Mouse (Mus musculus) hindbrain, embryonic 11.5 days (tissue): ENCODE data around the gene Eif4a1. TPM values are rescaled to one million over a fixed set of nuclear protein-coding genes. Genes with fewer than 3 reads are reported as not detected.

ENCODE experiments used
- ATAC-seq: fragments of 200-750 bp; cut with Nextera tagmentation; 2 replicates; pipeline ENCODE4 v1.8.0; 2017; ENCODE audit warnings: mild to moderate bottlenecking, moderate TSS enrichment, moderate library complexity; ENCODE audit not compliant: low FRiP score
- DNase-seq: peaks from one replicate; pipeline ENCODE4 v3.0.0-alpha.2; 2015; ENCODE audit warnings: low spot score
- H3K27ac ChIP-seq: fragments of 300-500 bp; sonication (generic); 2 replicates; pipeline ENCODE4 v1.5.1; 2014; ENCODE audit warnings: mild to moderate bottlenecking, low read depth, low read length
- H3K27me3 ChIP-seq: fragments of 300-500 bp; sonication (generic); 2 replicates; pipeline ENCODE4 v1.6.1; 2014; ENCODE audit warnings: mild to moderate bottlenecking, low read length, moderate library complexity, mixed read lengths; ENCODE audit not compliant: control insufficient read depth, insufficient read depth
- H3K36me3 ChIP-seq: fragments of 300-500 bp; sonication (generic); 2 replicates; pipeline ENCODE4 v1.6.1; 2014; ENCODE audit warnings: mild to moderate bottlenecking, low read length, moderate library complexity, mixed read lengths; ENCODE audit not compliant: control insufficient read depth, insufficient read depth
- H3K4me1 ChIP-seq: fragments of 300-500 bp; sonication (generic); replicated peaks from 2 replicates; pipeline ENCODE4 v1.6.1; 2014; ENCODE audit warnings: low read length, mixed read lengths; ENCODE audit not compliant: control insufficient read depth, insufficient read depth
- H3K4me2 ChIP-seq: fragments of 300-500 bp; sonication (generic); replicated peaks from 2 replicates; pipeline ENCODE4 v1.6.1; 2014; ENCODE audit warnings: mild to moderate bottlenecking, low read depth, low read length
- H3K4me3 ChIP-seq: fragments of 300-500 bp; sonication (generic); 2 replicates; pipeline ENCODE4 v1.5.1; 2014; ENCODE audit warnings: low read depth, low read length
- H3K9ac ChIP-seq: fragments of 300-500 bp; sonication (generic); 2 replicates; pipeline ENCODE4 v1.6.1; 2014; ENCODE audit warnings: low read depth, low read length
- H3K9me3 ChIP-seq: fragments of 300-500 bp; sonication (generic); 2 replicates; pipeline ENCODE4 v1.6.1; 2016; ENCODE audit warnings: low read length; ENCODE audit not compliant: control insufficient read depth
- WGBS: fragments of 180-500 bp; shearing (Covaris S2); extraction: QIAGEN DNeasy Blood & Tissue Kit; methylation state at CpG from one replicate; pipeline ENCODE4 v1.1.7; 2014; 5-methylcytosine and 5-hydroxymethylcytosine counted together
- polyA plus RNA-seq: library from polyadenylated mRNA; unstranded; fragments of >200 nt; fragmentation: Nextera tagmentation; extraction: Ambion mirVana; gene quantifications from 2 replicates; pipeline ENCODE4 v1.2.1, GENCODE M21; 2014

Eif4a1 gene
- polyA plus RNA-seq, 1 experiment from 2014 or later: 905 TPM

DNA sequence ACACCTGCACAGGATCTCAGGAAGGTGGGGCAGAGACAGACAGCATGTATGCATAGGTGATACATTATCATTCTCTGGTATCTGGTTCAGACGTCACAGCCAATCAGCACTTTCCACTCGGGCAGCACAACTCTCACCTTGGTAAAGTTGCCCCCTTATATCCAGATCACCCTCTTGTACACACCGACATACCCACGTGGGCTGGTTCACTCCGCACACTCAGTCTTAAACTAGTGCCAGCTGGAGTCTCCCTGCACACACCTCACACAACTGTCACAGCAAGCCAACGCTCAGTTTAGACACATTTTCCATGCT is 22.8 kb upstream of the Eif4a1 start:
- Histone ChIP-seq H3K27ac (no peak overlapping the region), H3K9me3 (no peaks in the 10 kb centered on the region), H3K4me1 (peaks cover 7% of the 10 kb centered on the region), H3K9ac (peak overlapping the region; percentile 79; the same call in 1 of the 2 replicates), H3K27me3 (no peaks in the 10 kb centered on the region), H3K36me3 (no peaks in the 10 kb centered on the region), H3K4me3 (peak overlapping the region; percentile 39; the same call in 1 of the 2 replicates), H3K4me2 (peak overlapping the region; percentile 93)
- no peak for ATAC-seq
- DNase-seq: no peak
- WGBS: 25% methylated on average over 6 of the region's 6 CpGs

DNA sequence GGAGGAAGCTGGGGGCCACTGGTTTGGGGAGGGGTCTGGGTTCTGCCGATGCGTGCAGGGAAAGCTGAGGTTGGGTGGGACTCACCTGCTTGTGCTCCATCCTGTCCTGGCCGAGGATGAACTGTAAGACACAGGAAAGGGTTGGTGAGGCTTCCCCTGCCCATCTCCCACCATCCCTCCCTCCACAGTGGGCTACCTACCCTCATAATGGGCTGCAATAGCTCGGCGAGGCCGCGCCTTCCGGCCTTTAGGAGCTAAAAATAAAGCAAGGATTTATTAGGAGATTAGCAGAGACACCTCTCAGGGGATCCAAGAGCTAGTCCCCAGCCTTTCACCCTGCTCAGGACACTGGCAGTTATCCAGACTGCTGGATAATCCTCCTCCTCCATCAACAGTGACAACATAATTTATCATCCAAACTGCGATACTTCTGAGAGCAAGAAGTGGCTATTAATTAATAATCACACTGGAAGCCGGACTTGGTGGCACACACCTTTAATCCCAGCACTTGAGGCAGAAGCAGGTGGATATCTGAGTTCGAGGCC is 21.3 kb upstream of the Eif4a1 start:
- H3K36me3 ChIP-seq: no peaks in the 10 kb centered on the region
- ATAC-seq (no peak), DNase-seq (no peak)
- H3K27ac ChIP-seq: no peak overlapping the region
- H3K4me2 ChIP-seq: no peak overlapping the region
- H3K27me3 ChIP-seq: no peaks in the 10 kb centered on the region
- H3K9me3 ChIP-seq: no peaks in the 10 kb centered on the region
- no peak overlapping the region for H3K4me3 ChIP-seq
- peaks cover 7% of the 10 kb centered on the region for H3K4me1 ChIP-seq
- 0 out of 2 replicates have a peak overlapping the region, but pooled peaks have one; percentile 11 for H3K9ac ChIP-seq
- WGBS: 74% methylated on average over 11 of the region's 11 CpGs

DNA sequence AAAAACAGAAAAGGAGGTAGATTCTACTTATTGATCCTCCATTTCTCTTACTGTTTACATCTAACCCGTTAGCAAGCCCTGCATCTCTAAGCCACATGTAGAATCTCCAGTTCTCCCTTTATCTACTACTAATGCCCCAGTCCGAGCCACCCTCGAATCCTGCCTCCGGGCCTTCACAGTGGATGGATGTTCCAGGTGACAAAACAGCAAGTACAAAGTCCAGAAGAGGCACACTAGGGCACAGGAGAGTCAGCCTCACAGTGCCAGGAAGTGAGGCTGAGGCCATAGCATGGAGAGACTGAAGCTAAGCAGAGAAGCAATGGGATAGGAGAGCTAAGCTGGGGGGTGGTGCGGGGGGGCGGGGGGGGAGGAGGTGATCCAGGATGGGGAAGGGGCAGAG is 20.6 kb upstream of the Eif4a1 start:
- no peak for DNase-seq
- H3K9me3 ChIP-seq: no peaks in the 10 kb centered on the region
- H3K27ac ChIP-seq: no peak overlapping the region
- no peak overlapping the region for H3K4me2 ChIP-seq
- no peak overlapping the region for H3K4me3 ChIP-seq
- peaks cover 7% of the 10 kb centered on the region for H3K4me1 ChIP-seq
- H3K27me3 ChIP-seq: no peaks in the 10 kb centered on the region
- no peak overlapping the region for H3K9ac ChIP-seq
- H3K36me3 ChIP-seq: no peaks in the 10 kb centered on the region
- WGBS: 80% methylated on average over 6 of the region's 6 CpGs
- ATAC-seq: no peak

DNA sequence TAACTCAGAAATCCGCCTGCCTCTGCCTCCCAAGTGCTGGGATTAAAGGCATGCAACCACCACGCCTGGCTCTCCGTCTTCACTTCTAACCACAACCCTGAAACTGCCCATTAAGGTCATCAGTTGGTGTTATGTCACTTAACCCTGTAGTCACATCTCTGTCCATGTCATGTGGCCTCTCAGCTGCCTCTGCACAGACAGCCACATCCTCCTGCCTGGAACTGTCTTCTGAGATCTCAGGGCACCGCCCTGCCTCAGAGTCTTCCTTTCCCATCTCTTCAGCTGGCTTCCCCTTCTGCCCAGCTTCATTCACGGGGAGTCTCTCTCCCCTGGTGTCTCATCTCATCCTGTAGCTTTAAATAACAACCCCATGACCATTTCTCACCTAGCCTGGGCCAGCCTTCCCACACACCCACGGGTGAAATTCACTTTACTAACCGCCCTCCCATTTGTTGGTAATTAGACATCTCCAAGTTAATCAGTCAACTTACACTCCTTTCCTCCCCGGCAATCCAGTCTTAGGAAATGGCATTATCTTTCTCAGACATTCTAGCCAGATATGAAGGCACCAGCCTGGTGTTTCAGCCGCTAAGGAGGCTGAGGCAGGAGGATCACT is 20.1 kb upstream of the Eif4a1 start:
- Histone ChIP-seq H3K9ac (no peak overlapping the region), H3K9me3 (no peaks in the 10 kb centered on the region), H3K4me3 (no peak overlapping the region), H3K36me3 (no peaks in the 10 kb centered on the region), H3K4me2 (no peak overlapping the region), H3K27ac (no peak overlapping the region), H3K4me1 (peaks cover 7% of the 10 kb centered on the region), H3K27me3 (no peaks in the 10 kb centered on the region)
- DNase-seq (no peak), ATAC-seq (no peak)
- WGBS: 82% methylated on average over 9 of the region's 9 CpGs

DNA sequence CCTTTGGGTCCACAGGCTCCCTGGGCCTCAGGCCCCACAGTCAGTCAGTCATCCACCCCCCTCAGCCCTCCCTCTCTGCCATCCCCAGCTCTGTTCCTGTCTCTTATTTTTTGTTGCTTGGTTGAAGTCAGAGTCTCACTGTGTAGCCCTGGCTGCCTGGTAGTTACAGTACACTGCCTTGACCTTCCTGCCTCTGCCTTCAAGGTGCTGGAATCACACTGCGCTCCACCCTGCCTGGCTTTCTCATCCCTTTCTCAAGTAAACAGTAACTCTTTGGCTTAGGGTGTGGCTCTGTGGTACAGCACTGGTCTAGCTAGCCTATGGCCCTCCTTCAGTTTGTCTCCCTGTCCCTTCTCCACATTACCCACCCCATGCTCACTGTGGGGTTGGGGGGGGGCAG is 17.7 kb upstream of the Eif4a1 start:
- no peaks in the 10 kb centered on the region for H3K36me3 ChIP-seq
- WGBS: 92% methylated on average over 1 of the region's 1 CpGs

DNA sequence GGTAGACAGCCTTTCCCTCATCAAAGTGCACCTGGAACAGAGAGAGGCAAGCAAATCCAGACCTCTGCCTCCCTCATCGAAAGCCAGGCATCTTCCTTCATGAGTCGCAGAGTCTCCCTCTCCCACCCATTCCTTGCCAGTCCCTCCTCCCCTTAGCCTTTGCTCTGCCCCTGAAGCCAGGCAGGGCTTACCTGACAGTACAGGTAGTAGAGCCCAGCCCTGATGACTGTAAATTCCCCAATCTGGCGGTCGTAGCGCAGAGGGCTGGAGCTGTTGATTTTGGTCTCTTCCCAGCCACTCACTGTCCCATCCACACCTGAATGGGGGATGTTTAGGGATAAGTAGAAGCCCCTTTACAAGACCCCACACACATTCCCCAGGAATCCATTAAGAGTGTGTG is 14.8 kb upstream of the Eif4a1 start:
- Histone ChIP-seq H3K4me1 (no peaks in the 10 kb centered on the region), H3K9me3 (no peaks in the 10 kb centered on the region), H3K27me3 (no peaks in the 10 kb centered on the region), H3K4me3 (no peak overlapping the region), H3K4me2 (no peak overlapping the region), H3K9ac (no peak overlapping the region), H3K36me3 (no peaks in the 10 kb centered on the region), H3K27ac (no peak overlapping the region)
- DNase-seq: no peak
- ATAC-seq: no peak
- WGBS: 51% methylated on average over 5 of the region's 5 CpGs

More for the DNA sequence above, 17.7 kb upstream of the Eif4a1 start:
- no peak overlapping the region for H3K27ac ChIP-seq
- H3K4me2 ChIP-seq: no peak overlapping the region
- no peaks in the 10 kb centered on the region for H3K4me1 ChIP-seq
- no peak overlapping the region for H3K4me3 ChIP-seq
- ATAC-seq: no peak
- H3K9ac ChIP-seq: no peak overlapping the region
- no peaks in the 10 kb centered on the region for H3K9me3 ChIP-seq
- no peaks in the 10 kb centered on the region for H3K27me3 ChIP-seq
- DNase-seq: no peak

DNA sequence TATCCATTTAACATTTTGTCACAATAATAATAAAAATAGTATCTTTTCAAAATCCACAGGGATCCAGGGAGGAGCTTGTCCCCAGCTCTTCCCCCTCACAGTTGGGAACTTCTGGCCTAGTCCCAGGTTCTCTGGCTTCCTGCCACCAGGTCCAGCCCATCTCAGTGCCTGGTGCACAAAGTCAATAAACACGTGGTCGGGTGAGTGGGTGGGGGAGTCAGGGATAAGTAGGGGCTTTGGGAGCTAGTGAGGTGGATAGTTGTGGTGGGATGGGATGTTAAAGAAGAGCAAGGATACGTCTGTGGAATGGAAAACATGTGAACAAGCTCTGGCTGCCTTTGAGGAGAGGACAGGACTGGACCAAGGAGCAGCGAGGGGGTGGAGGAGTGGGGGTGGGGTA is 14.2 kb upstream of the Eif4a1 start:
- Histone ChIP-seq H3K27ac (no peak overlapping the region), H3K4me3 (no peak overlapping the region), H3K27me3 (no peaks in the 10 kb centered on the region), H3K4me2 (no peak overlapping the region), H3K9me3 (no peaks in the 10 kb centered on the region), H3K9ac (no peak overlapping the region), H3K36me3 (no peaks in the 10 kb centered on the region), H3K4me1 (no peaks in the 10 kb centered on the region)
- DNase-seq (no peak), ATAC-seq (no peak)
- WGBS: 15% methylated on average over 4 of the region's 4 CpGs

DNA sequence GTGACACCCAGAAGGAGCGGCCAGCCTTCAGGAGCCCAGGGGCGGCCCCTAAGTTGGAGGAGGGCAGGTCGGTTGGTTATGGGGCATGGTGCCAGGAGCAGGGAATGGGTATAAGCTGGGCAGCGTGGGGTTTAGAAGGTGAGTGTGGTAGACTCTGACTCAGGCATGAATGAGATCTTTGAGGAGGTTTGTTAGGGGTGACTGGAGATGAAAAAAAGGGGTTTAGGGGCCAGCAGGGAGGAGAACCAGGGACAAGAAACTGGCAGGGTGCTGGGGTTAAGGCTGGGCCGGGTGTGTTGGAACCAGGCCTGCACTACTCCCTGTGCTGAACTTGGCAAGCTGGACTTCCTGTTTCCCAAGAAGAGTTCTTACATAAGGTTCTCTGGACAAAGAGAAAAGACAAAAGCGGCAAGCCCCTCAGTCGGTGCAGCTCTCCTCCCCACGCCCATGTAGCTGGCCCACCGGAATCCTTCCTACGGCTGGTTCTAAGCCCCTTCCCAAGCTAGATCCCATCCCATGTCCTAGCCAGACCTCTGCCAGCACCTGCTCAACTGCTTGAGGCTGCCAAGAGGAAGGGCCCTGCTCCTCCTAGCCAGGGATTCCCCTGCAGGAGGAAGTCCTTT is 13.4 kb upstream of the Eif4a1 start, which contains the start of gene Tnfsf13:
Gene Tnfsf13, minus strand, starts transcription at position 259 of the 623 bp plus-strand sequence.
- no peaks in the 10 kb centered on the region for H3K27me3 ChIP-seq
- no peak within 1 kb of the TSS for H3K27ac ChIP-seq
- no peak within 1 kb of the TSS; the same call in 1 of the 2 replicates for H3K9ac ChIP-seq
- H3K4me3 ChIP-seq: no peak within 1 kb of the TSS
- H3K4me2 ChIP-seq: no peak within 1 kb of the TSS
- H3K9me3 ChIP-seq: no peaks in the 10 kb centered on the region
- DNase-seq (no peak), ATAC-seq (no peak)
- H3K36me3 ChIP-seq: no peaks in the 10 kb centered on the region
- 68% methylated on average over 10 of the region's 10 CpGs for WGBS
- peaks cover 3% of the 10 kb centered on the region; the same call in 1 of the 2 replicates for H3K4me1 ChIP-seq

DNA sequence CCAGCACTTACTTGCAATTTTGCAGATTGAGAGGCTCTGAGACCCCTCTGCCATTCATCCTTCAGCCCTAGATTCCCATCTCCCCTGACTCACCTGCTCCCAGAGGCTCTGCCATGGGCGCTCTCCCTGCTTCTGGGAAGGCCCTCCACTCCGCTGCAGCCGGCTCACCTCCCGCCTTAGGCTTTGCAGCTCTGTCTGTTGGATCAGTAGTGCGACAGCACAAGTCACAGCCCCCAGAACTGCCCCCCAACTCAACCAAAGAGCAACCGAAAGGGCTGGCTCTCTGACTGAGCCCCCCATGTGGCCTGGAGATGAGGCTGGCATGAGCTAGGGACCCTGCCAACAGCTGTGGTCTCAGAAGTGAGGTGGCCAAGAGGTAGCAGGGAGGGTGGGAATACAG is 12.7 kb upstream of the Eif4a1 start:
- no peaks in the 10 kb centered on the region for H3K36me3 ChIP-seq
- no peak overlapping the region for H3K27ac ChIP-seq
- peaks cover 5% of the 10 kb centered on the region; the same call in 1 of the 2 replicates for H3K4me1 ChIP-seq
- H3K9ac ChIP-seq: no peak overlapping the region
- no peak for ATAC-seq
- no peak for DNase-seq
- H3K27me3 ChIP-seq: no peaks in the 10 kb centered on the region
- no peak overlapping the region for H3K4me2 ChIP-seq
- H3K4me3 ChIP-seq: no peak overlapping the region
- WGBS: 78% methylated on average over 6 of the region's 6 CpGs
- H3K9me3 ChIP-seq: no peaks in the 10 kb centered on the region
